Mouse (Mus musculus) right cerebral cortex, postnatal 25 days (tissue): ENCODE results near the gene Tle2.
A peak's percentile ranks its signal among the peaks of the same experiment; 100 is the strongest.

Source experiments
- DNase-seq: peaks from one replicate; pipeline ENCODE4 v3.0.0; 2022

Tle2 gene

GRCm38 (mm10) chr10:81575695-81576094 lies 1.3 kb downstream of the Tle2 start:
- no peak for DNase-seq

- DNase-seq = no peak
Observed at GRCm38 (mm10) chr10:81579967-81580366, 5.6 kb downstream of the Tle2 start.

GRCm38 (mm10) chr10:81580441-81581070 lies 6.2 kb downstream of the Tle2 start:
- DNase-seq = no peak

GRCm38 (mm10) chr10:81583347-81583746 lies 9.0 kb downstream of the Tle2 start:
- DNase-seq = no peak

GRCm38 (mm10) chr10:81588739-81589138 lies 14.4 kb downstream of the Tle2 start:
- DNase-seq = no peak

- DNase-seq = no peak
Observed at GRCm38 (mm10) chr10:81591846-81592245, 17.5 kb downstream of the Tle2 start.

GRCm38 (mm10) chr10:81592631-81593030 lies 18.3 kb downstream of the Tle2 start:
- no peak for DNase-seq

GRCm38 (mm10) chr10:81593223-81593622 lies 18.9 kb downstream of the Tle2 start:
- DNase-seq = no peak

- DNase-seq = no peak
Observed at GRCm38 (mm10) chr10:81593935-81594334, 19.6 kb downstream of the Tle2 start.

GRCm38 (mm10) chr10:81595599-81595998 lies 21.2 kb downstream of the Tle2 start:
- DNase-seq = no peak

GRCm38 (mm10) chr10:81596611-81597010 lies 22.2 kb downstream of the Tle2 start:
- DNase-seq = peak; percentile 19

GRCm38 (mm10) chr10:81597137-81597950 lies 23.0 kb downstream of the Tle2 start:
- peak; percentile 35 for DNase-seq

- DNase-seq = no peak
Observed at GRCm38 (mm10) chr10:81598342-81598741, 24.0 kb downstream of the Tle2 start.

GRCm38 (mm10) chr10:81598871-81599270 lies 24.5 kb downstream of the Tle2 start:
- no peak for DNase-seq

- no peak for DNase-seq
Observed at GRCm38 (mm10) chr10:81599630-81600029, 25.3 kb downstream of the Tle2 start.

- DNase-seq = no peak
Observed at GRCm38 (mm10) chr10:81600096-81600495, 25.7 kb downstream of the Tle2 start.

- peak; percentile 86 for DNase-seq
Observed at GRCm38 (mm10) chr10:81600738-81601203, 26.4 kb downstream of the Tle2 start, which contains the start of gene Tle6. Gene Tle6, minus strand, starts transcription at chr10:81601073.

GRCm38 (mm10) chr10:81601396-81601905 lies 27.1 kb downstream of the Tle2 start:
- DNase-seq = no peak

GRCm38 (mm10) chr10:81602741-81603151 lies 28.4 kb downstream of the Tle2 start:
- no peak for DNase-seq

GRCm38 (mm10) chr10:81604019-81604967 lies 29.9 kb downstream of the Tle2 start:
- DNase-seq = no peak

- DNase-seq = peak; percentile 84
Observed at GRCm38 (mm10) chr10:81604968-81605665, 30.8 kb downstream of the Tle2 start.

- no peak for DNase-seq
Observed at GRCm38 (mm10) chr10:81605666-81605973, 31.3 kb downstream of the Tle2 start.
